Mouse (Mus musculus): Measurements from ENCODE around the gene Celsr3.

The Celsr3 gene

DNA sequence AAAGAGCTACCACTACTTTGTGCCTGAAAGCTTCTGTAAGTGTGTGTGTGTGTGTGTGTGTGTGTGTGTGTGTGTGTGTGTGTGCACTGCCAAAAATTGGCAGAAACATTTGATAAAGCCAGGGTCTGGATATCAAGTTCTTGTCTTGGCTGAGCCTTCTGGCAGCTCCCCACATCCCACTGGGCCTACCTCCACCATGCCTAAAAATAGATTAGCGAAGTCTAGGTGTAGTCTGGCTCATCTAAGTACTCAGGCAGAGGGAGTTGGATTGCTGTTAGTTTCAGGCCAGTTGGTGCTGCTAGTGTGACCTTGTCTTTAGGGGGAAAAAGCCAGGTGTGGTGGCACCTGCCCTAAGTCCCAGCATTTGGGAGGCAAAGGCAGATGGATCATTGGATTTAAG is 19.3 kb upstream of the Celsr3 start:
- DNase-seq (ENCODE audit: low read depth, low spot score), result no peak

DNA sequence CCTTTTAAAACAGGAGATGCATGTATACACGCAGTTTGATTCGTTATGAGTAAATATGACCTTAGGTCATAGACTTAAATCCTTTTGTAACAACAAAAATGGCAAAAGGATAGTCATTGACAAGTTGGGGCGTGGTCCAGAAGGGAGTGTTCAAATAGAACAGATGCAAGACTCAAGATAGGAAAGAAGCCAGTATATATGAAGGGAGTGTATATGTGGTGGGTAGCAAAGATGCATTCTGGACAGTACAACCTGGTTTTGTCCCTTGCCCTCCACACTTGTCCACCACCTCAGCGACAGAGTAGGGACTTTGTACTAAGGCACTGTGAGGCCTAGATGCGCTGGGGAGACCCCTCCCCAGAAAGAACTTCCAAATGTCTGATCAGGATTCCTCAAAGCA is 18.4 kb upstream of the Celsr3 start:
- DNase-seq (ENCODE audit: low read depth, low spot score), result peak; percentile 17

DNA sequence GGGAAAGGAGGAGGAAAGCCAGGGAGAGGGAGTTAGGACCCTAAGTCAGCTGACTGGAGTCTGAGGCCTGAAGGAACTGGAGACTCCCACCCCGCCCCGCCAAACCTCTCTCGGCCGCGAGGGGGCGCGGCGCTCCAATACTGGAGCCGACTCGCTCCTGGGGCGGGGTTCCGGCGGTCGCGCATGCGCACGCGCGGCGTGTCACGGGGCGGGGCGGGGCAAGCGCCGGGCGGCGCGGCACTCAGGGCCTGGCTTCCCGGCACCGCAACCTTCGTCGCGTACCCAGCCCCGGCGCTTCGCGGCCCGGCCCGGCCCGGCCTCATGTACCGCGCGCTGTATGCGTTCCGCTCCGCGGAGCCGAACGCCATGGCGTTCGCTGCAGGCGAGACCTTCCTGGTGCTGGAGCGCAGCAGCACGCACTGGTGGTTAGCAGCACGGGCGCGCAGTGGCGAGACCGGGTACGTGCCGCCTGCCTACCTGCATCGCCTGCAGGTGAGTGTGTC is 17.9 kb upstream of the Celsr3 start, which contains the start of gene Nckipsd:
Gene Nckipsd, plus strand, starts transcription at position 206 of the 503 bp plus-strand sequence.
- DNase-seq (ENCODE audit: low read depth, low spot score), result peak; percentile 94

DNA sequence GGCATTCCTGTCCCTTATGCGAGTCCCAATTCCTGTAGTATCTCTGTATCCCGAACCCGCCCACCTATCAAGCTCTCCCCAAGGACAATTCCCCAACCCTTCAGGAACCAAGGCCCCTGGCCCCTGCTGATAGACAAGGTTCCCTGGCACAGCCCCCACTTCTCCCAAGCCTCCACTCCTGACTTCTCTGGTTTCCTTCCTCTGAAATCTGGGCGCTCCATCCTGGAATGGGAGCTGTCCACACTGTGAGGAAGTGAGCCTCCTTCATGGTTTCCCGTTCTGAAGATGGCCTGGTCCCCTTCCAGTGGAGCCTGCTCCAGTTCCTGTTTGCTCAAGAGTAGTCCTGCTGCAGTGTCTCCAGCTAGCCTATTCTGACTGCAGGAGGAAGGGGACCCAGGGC is 16.9 kb upstream of the Celsr3 start:
- DNase-seq (ENCODE audit: low read depth, low spot score), result no peak

DNA sequence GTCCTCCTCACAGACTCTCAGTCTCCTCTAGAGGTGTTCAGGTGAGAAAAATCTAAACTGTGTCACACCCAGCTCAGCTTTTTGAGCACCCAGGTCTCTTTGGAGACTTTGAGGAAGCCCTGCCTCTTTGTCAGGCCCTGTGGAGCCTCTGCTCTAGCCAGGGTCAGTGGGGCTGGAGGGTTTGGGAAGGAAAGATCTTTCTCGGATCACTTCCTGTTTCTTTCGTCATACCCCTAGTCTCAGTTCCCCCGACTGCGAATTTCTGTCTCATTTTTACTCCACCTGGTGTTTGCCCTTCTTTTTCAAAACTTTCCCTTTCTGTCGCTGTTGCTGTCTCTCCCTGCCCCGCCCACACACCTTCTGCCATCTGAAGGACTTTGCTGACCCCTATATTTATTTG is 16.4 kb upstream of the Celsr3 start:
- peak; percentile 79 for DNase-seq (ENCODE audit: low read depth, low spot score)

DNA sequence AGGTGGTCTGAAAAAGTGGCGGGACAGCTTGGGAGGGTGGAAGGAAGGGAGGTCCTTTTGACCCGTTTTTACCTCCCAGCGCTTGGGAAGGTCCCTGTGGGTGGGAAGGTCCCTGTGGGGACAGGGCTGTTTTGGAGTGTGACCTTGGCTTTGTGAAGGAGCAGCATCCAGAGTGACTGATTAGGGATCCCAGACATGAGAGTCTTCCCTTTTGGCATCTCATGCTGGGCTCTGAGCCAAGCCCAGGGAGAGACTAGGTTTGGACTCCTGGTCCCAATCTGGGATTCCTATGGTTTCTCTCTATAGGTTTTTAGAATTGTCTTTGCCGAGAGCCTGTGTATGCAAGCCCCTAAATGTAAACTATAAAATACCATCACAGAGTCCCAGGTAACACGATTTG is 15.6 kb upstream of the Celsr3 start:
- no peak for DNase-seq (ENCODE audit: low read depth, low spot score)

DNA sequence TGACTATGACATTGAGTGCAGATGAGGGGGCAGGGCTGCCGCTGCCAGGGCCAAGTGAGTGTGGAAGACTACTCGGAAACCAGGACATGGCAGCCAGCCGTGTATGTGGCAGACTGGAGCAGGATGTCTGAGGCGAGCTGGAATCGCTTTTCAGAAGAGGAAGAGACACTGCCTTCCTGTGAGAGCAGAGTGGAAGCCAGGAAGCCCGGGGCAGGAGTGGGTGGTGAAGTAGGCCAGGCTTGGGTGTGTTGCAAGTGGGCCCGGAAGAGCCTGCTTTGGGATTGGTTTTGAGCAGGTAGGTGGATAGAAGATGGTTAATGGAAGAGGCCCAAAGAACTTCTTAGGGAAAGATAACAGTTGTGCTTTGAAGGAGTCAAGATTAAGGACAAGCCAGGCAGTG is 10.6 kb upstream of the Celsr3 start:
- no peak for DNase-seq (ENCODE audit: low read depth, low spot score)

DNA sequence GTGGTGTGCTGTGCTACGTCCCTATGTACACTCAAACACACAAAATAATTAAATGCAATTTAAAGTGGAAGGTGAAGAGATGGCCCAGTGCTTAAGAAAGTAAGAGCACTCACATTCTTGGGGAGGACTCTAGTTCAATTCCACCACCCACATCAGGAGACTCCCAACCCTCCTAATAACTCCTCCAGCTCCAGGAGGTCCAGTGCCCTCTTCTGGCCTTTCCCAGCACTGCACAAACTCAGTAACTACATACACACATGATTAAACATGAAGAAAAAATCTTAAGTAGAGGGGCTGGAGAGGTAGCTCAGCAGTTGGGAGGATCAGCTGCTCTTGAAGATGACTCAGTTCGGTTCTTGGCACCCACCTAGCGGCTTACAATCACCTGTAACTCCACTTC is 6.6 kb upstream of the Celsr3 start:
- peak; percentile 53 for DNase-seq (ENCODE audit: low read depth, low spot score)

DNA sequence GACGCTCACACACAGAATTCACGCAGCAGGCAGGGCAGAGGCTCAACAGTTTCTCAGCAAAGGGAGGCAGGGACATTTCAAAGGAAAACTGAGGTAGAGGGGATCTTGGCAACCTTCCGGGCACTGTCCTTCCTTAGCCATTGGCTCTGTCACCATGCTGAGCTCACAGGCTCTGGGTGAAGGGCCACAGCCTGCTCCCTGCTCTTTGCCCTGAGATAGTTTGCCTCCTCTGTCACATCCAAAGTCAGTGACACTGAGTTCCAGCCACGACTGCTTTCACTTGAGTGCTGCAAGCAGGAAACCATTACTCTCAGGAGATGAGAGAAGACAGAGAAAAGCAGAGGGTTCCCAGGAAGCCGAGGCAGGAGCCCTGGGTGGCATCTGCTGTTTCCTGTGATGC is 6.0 kb upstream of the Celsr3 start:
- no peak for DNase-seq (ENCODE audit: low read depth, low spot score)

DNA sequence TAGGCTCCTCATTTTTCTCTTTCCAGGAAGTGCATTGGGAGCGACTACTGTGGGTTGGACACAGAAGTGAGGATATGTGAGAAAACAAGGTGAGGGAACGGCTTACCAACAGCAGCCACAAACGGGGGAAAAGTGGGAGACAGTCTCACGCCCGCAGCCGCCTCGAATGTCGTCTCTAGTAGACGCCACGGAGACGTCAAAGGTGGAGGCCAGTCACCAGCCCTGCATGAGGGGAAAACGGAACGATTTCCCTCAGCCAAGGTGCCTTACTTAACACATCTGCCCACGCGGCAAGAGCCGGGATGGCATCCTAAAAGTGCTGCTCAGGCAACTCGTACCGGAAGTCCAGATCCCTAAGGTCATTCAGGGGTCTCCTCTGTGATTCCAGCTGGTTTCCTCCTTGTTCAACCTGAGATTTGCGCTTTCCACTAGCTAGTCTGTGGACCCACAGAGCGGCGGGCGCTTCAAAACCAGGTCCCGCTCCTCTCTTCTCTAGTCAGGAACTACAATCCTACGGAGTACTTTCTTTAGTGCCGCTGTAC is 1.9 kb upstream of the Celsr3 start:
- no peak for DNase-seq (ENCODE audit: low read depth, low spot score)

DNA sequence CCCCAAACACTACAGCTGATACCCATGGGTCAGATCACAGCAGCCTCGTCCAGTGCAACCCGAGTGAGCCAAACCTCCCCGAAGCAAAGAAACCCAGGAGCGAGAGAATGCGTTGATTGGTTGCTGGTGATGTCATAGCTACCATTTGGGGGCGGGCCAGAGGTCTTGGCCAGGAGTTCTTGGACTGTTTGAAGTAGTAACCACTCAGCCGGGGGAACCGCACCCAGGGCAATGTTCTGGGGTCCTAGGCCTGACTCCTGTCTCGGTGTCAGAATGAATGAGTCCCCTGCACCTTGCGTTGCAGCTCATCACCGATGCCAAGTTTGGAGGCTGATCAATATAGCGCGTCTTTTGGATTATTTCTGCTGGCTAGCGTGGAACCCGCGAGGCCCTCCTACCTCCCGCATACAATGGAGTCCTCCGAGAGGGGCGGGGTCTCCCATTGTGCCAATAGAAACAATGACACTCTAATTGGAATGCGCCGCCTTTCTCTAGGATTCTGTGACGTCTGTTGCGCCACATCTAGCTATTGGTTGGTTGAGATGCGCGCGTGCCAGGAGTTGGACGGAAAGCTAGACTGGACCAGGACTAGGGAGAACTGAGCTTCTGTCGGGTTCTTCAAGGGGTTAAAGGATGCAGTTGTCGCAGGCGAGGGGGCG is 1.2 kb upstream of the Celsr3 start:
- DNase-seq (ENCODE audit: low read depth, low spot score), result no peak

DNA sequence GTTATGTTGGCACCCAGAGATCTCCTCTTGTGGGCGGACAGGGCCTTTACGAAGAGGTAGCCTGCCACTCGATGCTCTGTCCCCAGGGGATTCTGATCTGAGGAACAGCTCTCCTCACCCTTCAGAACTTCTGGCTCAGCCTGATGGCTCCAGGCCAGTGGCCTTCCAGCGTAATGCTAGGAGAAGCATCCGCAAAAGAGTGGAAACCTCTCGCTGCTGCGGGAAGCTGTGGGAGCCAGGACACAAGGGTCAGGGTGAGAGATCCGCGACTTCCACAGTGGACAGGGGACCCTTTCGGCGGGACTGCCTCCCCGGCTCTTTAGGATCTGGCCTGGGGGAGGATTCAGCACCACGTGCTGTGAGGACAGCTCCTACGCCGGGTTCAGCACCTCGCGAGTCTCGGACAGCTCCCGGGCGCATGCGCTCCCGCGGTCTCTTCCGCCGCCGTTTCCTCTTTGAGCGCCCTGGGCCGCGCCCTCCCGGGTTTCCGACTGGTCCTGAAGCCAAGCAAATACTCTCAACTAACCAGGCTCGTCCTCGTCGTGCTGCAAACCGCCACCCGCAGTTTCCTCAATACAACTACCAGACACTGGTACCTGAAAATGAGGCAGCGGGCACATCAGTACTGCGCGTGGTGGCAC is 700 bp downstream of the Celsr3 start:
- no peak for DNase-seq (ENCODE audit: low read depth, low spot score)

DNA sequence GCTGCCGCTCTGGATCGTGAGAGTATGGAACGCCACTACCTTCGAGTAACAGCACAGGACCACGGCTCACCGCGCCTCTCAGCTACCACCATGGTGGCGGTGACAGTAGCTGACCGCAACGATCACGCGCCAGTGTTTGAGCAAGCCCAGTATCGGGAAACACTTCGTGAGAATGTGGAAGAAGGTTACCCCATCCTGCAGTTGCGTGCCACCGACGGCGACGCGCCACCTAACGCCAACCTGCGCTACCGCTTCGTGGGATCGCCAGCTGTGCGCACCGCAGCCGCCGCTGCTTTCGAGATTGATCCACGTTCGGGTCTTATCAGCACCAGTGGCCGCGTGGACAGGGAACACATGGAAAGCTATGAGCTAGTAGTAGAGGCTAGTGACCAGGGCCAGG is 1.3 kb downstream of the Celsr3 start:
- no peak for DNase-seq (ENCODE audit: low read depth, low spot score)

DNA sequence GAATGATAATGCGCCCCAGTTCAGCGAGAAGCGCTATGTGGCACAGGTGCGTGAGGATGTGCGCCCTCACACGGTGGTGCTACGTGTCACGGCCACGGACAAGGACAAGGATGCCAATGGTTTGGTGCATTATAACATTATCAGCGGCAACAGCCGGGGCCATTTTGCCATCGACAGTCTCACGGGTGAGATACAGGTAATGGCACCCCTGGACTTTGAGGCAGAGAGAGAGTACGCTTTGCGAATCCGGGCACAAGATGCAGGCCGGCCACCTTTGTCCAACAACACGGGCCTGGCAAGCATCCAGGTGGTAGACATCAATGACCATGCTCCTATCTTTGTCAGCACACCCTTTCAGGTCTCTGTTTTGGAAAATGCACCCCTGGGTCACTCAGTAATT is 1.8 kb downstream of the Celsr3 start:
- no peak for DNase-seq (ENCODE audit: low read depth, low spot score)

DNA sequence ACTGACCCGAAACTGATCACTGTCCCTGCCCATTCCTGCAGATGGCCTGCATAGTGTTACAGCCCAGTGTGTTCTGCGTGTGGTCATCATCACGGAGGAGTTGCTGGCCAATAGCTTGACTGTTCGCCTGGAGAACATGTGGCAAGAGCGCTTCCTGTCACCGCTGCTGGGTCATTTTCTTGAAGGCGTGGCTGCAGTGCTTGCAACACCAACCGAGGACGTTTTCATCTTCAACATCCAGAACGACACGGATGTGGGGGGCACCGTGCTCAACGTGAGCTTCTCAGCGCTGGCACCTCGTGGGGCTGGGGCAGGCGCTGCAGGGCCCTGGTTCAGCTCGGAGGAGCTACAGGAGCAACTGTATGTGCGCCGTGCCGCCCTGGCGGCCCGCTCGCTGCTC is 5.5 kb downstream of the Celsr3 start:
- no peak for DNase-seq (ENCODE audit: low read depth, low spot score)

DNA sequence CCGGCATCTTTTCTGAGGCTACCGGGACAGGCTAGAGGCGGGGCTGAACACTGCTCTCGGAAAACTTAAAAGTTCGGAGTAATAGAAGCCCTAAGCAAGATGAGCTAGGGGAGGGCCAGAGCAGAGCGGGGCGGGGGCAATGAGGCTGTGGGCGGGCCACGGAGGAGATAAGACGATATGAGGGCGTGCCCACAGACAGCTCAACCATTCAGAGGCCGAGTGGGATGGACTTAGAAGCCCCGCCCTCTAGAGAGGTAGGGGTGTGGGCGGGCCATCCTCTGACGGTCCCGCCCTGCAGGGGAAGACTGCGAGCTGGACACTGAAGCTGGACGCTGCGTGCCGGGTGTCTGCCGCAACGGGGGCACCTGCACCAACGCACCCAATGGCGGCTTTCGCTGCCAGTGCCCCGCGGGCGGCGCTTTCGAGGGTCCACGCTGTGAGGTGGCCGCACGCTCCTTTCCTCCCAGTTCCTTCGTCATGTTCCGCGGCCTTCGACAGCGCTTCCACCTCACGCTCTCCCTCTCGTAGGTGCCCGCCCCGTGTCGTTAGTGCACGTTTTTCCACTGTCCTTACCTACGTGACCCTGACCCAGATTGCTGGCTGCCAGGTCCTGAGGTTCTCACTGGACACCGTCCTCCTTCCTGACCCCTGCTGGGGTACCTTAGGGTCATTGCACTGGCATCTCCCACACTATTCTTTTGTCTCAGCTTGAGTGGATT is 6.4 kb downstream of the Celsr3 start:
- DNase-seq (ENCODE audit: low read depth, low spot score), result peak; percentile 92

DNA sequence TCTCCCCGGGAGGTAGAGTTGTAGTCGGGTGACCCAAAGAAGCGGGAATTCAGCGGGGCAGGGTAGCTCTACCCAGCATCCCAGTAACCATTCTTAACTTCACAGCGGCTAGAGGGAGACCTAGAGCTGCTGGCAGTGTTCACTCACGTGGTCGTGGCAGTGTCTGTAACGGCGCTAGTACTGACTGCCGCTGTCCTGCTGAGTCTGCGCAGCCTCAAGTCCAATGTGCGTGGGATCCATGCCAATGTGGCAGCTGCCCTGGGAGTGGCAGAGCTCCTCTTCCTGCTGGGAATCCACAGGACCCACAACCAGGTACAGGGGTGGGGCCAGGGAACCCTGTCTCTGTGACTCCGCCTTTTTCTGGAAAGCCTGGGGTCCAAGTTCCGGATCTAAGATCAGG is 16.9 kb downstream of the Celsr3 start:
- peak; percentile 15 for DNase-seq (ENCODE audit: low read depth, low spot score)

DNA sequence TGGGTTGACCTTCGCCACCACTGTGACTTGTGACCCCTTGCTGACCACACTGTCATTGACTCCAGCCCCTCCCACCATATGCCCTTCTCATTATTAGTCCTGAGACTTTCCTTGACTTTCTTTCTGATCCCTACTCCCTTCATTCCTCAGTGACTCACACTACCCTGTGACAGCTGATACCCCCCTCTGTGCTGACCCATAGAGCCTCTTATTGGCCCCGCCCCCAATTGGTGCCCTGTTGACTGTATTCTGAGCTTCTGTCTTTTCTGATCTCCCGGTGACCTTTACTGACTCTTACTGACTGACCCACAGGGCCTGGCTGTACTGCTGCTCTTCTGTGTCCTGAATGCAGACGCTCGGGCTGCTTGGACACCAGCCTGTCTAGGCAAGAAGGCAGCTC is 19.3 kb downstream of the Celsr3 start:
- DNase-seq (ENCODE audit: low read depth, low spot score), result no peak

DNA sequence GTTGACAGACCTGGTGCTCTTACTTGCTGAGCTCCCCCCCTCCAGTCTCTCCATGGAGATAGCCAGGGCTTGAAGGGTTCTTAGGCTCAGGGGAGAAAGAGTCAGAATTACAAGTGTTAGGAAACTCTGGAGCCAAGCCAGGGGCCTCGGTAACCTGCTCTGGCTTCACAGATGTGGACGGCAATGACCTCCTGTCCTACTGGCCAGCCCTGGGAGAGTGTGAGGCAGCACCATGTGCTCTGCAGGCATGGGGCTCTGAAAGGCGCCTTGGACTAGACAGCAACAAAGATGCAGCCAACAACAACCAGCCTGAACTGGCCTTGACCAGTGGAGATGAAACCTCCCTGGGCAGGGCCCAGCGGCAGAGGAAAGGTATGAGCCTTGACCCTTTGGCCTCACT is 21.3 kb downstream of the Celsr3 start:
- no peak for DNase-seq (ENCODE audit: low read depth, low spot score)

DNA sequence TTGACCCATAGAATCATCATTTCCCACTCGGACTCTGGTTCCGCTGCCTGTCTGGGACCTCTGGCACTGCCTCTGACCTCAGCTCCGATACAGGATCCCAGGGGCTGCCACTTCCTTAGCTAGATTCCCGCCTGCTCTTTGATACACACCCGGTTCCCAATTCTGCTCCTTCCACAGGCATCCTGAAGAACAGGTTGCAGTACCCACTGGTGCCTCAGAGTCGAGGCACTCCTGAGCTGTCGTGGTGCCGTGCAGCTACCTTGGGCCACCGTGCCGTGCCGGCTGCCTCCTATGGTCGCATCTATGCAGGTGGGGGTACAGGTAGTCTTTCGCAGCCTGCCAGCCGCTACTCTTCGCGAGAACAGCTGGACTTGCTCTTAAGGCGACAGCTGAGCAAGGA is 22.3 kb downstream of the Celsr3 start:
- no peak for DNase-seq (ENCODE audit: low read depth, low spot score)

DNA sequence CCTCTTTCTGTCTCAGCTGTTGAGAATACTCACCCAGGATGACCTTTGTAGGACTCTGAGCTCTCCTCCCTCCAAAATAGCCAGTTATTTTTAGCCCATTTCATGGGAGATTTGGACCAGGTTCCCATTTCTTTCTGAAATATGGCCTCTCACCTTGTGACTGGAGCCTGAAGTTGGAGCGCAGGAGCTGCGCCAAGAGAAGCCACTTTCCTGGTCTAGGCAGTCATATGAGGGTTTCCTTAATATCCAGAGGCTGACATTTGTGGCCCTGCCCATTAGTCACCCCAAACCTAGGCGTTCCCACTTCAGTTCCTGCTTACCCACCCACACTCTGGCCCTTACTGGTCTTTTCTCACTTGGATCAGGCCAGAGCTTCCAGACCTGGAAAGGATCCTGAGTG is 26.9 kb downstream of the Celsr3 start, which contains the start of gene Slc26a6:
Gene Slc26a6, plus strand, starts transcription at position 308 of the 400 bp plus-strand sequence.
- no peak for DNase-seq (ENCODE audit: low read depth, low spot score)

DNA sequence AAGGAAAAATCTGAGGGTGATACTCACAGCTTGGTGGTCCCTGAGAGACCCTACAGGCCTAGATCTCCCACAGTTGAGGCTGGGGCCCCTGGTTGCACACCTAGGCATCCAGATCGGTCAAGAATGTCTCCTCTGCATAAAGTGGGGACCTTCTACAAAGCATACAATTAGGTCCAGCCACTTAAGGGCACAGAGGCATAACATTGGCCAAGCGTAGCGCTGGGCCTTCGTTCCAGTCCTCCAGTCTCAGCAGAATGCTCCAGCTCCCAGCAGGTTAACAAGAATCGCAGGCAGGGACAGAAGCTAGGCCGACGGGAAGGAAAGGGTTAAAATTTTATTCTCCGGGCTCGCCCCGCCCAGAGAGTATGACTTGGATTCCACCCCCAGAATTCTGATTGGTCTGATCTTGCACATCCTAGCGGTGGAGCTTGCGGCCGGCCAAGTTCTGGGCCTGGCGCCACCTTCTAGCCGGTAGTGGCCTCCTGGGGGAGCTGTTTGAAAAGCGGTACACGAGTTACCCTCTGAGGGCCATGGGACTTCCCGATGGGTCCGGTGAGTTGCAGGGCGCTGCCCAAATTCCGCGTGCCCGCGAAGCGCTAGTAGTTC is 27.6 kb downstream of the Celsr3 start:
- peak; percentile 97 for DNase-seq (ENCODE audit: low read depth, low spot score)

Data from A20 (cell line).